Mouse (Mus musculus): ENCODE measurements around the gene Grk3.

Grk3 gene

GRCm38 (mm10) chr5:112864719-112865367 is 150.7 kb downstream of the Grk3 start:
- DNase-seq (ENCODE audit: low spot score): no peak

All from layer of hippocampus, adult 9-10 months (tissue).